In the genomic region with DNA sequence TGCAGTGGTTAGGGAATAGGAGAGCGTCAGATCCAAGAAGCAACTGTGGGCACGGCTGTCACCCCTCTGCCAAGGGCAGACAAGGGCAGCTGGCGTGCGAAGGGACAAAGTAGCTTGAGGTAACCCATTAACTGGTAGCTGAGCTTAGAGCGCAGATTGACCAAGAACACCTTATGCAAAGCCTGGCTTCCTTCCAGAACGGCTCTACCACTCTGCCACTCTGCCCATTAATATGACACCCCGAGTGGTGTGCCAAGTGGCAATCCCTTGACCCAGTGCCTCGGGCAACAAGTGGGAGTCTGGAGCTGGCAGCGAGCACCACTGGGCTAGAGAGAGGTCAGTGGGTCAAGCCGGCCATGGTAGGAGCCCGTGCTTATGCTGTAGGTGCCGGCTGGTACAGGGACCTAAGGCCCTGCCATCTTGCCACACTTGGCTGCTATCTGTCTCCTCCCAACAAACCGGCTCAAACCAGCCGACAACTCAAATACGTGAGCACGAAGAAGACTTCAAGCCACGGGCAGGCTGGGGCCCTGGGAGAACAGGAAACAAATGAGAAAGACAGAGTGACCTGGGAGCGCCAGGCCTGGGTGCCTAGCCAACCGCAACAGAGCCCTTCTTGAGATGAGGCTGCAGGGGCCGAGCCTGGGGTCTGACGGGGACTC, we compare ENCODE assay signal across 9 mouse cellular contexts.
DNase-seq lines count a peak whose midpoint lies in the region; ATAC-seq and TF ChIP-seq lines count a peak whose summit lies in the region.
"Had no signal": no experiment of that assay in that cellular context is flagged by ENCODE, and none has a peak within 500 bp of the region (broad histone marks: within the 10 kb centered on the region; RNA-seq: fewer than 3 reads in every experiment).

No protein-coding gene starts in this region.

- TF ChIP-seq POLR2A in heart, adult 2 months (IDR thresholded peaks at IDR 0.05; ENCODE audit: insufficient read depth, low read depth, low read length), result no peak

- peaks cover 16% of the 10 kb centered on the region for H3K4me1 ChIP-seq in heart, adult 2 months (ENCODE audit: control insufficient read depth, insufficient read depth, low read length)
- peaks cover 12% of the 10 kb centered on the region for H3K4me1 ChIP-seq in forebrain, postnatal 0 days (ENCODE audit: insufficient read depth)

- peak overlapping the region; percentile 40 for H3K27ac ChIP-seq in heart, adult 2 months
- no peak overlapping the region for H3K27ac ChIP-seq in forebrain, postnatal 0 days (ENCODE audit: low read depth, low read length)

- no peak for ATAC-seq in forebrain, postnatal 0 days
- no peak for ATAC-seq in erythroid progenitor cell, adult 5-6 weeks (replicated peaks; ENCODE audit: low FRiP score, poor library complexity, severe bottlenecking)
- no peak for ATAC-seq in monocyte, adult 5-6 weeks (replicated peaks; ENCODE audit: insufficient number of reproducible peaks, low FRiP score, low TSS enrichment, poor library complexity, severe bottlenecking)
- ATAC-seq in CD4-positive, CD25-positive, alpha-beta regulatory T cell, adult 4 months, result no peak

- H3K9me3 ChIP-seq in forebrain, postnatal 0 days (ENCODE audit: low read length), result no peaks in the 10 kb centered on the region

- TF ChIP-seq CTCF in heart, adult 2 months (IDR thresholded peaks at IDR 0.05), result no peak
- no peak for TF ChIP-seq CTCF in forebrain, postnatal 0 days (IDR thresholded peaks at IDR 0.05; ENCODE audit: low read depth)

- no peaks in the 10 kb centered on the region for H3K27me3 ChIP-seq in heart, adult 2 months (ENCODE audit: control insufficient read depth, insufficient read depth, low read length)
- no peaks in the 10 kb centered on the region for H3K27me3 ChIP-seq in forebrain, postnatal 0 days (ENCODE audit: insufficient read depth, low read length)
- H3K27me3 ChIP-seq: CH12.LX had no signal

- H3K9ac ChIP-seq in heart, adult 2 months (ENCODE audit: low read depth, low read length), result no peak overlapping the region
- peak overlapping the region; percentile 1; the same call in 1 of the 2 replicates for H3K9ac ChIP-seq in forebrain, postnatal 0 days

- DNase-seq in heart, adult 2 months, result peak in 1 of 2 experiments; percentile 49
- no peak for DNase-seq in heart, postnatal 4 days
- DNase-seq in forebrain, postnatal 0 days, result no peak
- peak; percentile 83 to 89 for DNase-seq in kidney, adult 8-10 months
- DNase-seq in lung, postnatal 10 days, result peak; percentile 72

- no peak for TF ChIP-seq EP300 in heart, adult 2 months (IDR thresholded peaks at IDR 0.05; ENCODE audit: insufficient read depth, low read depth, low read length)

- 58% methylated on average over 21 of the region's 21 CpGs for WGBS in heart, adult 2 months
- 53% methylated on average over 21 of the region's 21 CpGs for WGBS in forebrain, postnatal 0 days

- no peak overlapping the region for H3K4me3 ChIP-seq in heart, adult 2 months
- no peak overlapping the region for H3K4me3 ChIP-seq in forebrain, postnatal 0 days (ENCODE audit: low read depth, low read length)

- H3K79me2 ChIP-seq in heart, adult 2 months (replicated peaks; ENCODE audit: control insufficient read depth, insufficient read depth, low read length), result no peaks in the 10 kb centered on the region

- intact Hi-C loops in heart, adult 2 months (cut with DNase I), result no loop called here

- H3K4me2 ChIP-seq in forebrain, postnatal 0 days (ENCODE audit: low read depth), result no peak overlapping the region

- no peaks in the 10 kb centered on the region for H3K36me3 ChIP-seq in heart, adult 2 months (ENCODE audit: control insufficient read depth, insufficient read depth, low read length)
- H3K36me3 ChIP-seq in forebrain, postnatal 0 days (ENCODE audit: insufficient read depth), result no peaks in the 10 kb centered on the region

Comparison
In these comparisons a context has a peak if more than half of its experiments do, and no peak if none do; other contexts are left out.
1. DNase-seq: peak in kidney, adult 8-10 months (2 of 2) and lung, postnatal 10 days (single experiment); none in heart, postnatal 4 days (single experiment) and forebrain, postnatal 0 days (single experiment).